Mouse (Mus musculus): ENCODE measurements around the gene Znhit2.
A peak's percentile ranks its signal among the peaks of the same experiment; 100 is the strongest.
"Not testable (repeated sequence)": the region's sequence is repeated elsewhere in the genome, so short reads cannot be mapped to it uniquely, and the experiment has no call there.

Znhit2 gene

GRCm38 (mm10) chr19:6061021-6061533 is at the start of gene Znhit2:
TSS of gene Znhit2 (plus strand) at chr19:6061192.
- peak; percentile 95 to 96 for DNase-seq (ENCODE audit: low spot score in 2 of 2)

DNA sequence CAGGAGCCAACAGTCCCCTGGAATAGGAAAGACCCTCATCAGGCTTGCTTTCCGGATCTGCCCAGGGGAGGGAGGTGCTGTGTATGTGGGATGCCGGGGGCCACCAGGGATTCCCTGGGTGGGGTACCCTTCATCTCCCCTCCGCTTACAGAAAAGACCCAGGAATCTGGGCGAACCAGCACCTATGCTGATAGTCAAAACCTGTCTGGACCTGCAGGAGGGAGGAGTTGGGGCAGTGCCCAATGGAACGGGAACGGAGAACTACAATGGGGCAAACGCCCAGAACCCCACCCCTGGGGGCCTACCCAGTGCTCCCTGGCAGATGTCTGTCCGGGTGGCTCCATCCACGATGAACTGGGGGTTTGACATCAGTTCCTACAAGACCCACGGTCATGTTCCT is 47.3 kb upstream of the Znhit2 start:
- DNase-seq (ENCODE audit: low spot score in 2 of 2), result no peak

GRCm38 (mm10) chr19:6014991-6015510 is 45.9 kb upstream of the Znhit2 start:
- DNase-seq (ENCODE audit: low spot score in 2 of 2), result peak in 1 of 2 experiments; percentile 5

DNA sequence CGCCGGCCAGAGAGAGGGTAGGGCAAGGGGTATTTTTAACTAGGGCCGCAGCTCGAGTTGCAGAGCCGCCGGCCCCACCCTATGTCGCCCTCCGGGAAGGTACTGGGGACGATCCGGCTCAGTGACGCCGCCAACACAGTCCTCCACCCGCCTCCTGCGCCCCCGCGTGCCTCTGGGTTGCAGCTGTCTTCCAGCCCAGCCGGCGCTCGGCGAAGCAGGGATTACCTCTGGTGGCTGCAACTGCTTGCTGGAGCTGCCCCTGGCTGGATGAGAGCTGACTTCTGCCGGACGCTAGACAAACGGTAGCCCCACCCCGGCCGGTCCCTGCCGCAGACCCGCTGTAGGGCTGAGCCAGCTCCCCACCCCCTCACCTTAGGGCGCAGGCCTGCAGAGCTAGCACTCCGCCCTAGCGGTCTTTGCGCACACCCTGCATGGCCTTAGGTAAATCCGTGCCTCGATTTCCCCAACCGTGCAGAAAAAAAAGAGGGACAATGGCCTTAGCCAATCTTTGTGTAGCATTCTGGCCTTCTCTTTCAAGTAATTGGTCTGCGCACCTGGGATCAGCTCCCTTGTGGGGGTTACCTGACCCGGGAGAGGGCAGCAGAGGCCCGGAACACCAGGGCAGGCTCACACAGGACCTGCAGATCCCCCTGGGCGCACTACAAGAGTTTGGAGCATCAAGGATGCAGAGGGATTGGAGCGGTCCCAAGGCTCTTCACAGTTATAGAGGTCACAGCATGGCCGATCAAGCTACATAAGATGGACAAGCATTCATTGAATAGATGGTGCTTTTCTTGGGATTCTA is 45.3 kb upstream of the Znhit2 start, which contains the start of gene Capn1:
Capn1 (minus strand) TSS at position 387 of the 805 bp plus-strand sequence.
- peak; percentile 73 to 75 for DNase-seq (ENCODE audit: low spot score in 2 of 2)

- peak in 1 of 2 experiments; percentile 7 for DNase-seq (ENCODE audit: low spot score in 2 of 2)
Observed at GRCm38 (mm10) chr19:6016532-6016931, 44.5 kb upstream of the Znhit2 start.

- peak; percentile 90 to 91 for DNase-seq (ENCODE audit: low spot score in 2 of 2)
Observed at GRCm38 (mm10) chr19:6018142-6019089, 42.6 kb upstream of the Znhit2 start.

DNA sequence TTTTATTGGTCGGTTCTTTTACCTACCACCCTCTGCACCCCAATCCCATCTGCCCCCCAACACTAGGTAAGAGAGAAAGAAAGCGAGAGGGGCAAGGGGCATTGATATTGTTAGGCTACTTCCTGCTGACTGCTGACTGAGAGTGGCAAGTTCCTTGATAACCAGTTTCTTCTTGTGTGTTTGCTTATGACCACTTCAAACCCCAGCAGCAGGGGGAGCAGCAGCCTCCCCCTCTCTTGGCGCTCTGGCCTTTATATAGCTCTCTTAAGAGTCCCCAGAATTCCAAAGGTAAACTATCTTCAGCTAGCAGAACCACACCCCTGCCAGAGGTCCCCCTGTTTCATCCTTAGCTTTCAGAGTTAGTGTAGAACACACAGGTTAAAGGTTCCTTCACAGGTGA is 40.7 kb upstream of the Znhit2 start:
- DNase-seq (ENCODE audit: low spot score in 2 of 2), result no peak

GRCm38 (mm10) chr19:6023059-6023458 is 37.9 kb upstream of the Znhit2 start:
- DNase-seq (ENCODE audit: low spot score in 2 of 2), result no peak

- DNase-seq (ENCODE audit: low spot score in 2 of 2), result no peak
Observed at GRCm38 (mm10) chr19:6023930-6024329, 37.1 kb upstream of the Znhit2 start.

GRCm38 (mm10) chr19:6028991-6029390 is 32.0 kb upstream of the Znhit2 start:
- DNase-seq (ENCODE audit: low spot score in 2 of 2), result no peak

GRCm38 (mm10) chr19:6029426-6029825 is 31.6 kb upstream of the Znhit2 start:
- no peak for DNase-seq (ENCODE audit: low spot score in 2 of 2)

- no peak for DNase-seq (ENCODE audit: low spot score in 2 of 2)
Observed at GRCm38 (mm10) chr19:6030520-6031280, 30.3 kb upstream of the Znhit2 start.

DNA sequence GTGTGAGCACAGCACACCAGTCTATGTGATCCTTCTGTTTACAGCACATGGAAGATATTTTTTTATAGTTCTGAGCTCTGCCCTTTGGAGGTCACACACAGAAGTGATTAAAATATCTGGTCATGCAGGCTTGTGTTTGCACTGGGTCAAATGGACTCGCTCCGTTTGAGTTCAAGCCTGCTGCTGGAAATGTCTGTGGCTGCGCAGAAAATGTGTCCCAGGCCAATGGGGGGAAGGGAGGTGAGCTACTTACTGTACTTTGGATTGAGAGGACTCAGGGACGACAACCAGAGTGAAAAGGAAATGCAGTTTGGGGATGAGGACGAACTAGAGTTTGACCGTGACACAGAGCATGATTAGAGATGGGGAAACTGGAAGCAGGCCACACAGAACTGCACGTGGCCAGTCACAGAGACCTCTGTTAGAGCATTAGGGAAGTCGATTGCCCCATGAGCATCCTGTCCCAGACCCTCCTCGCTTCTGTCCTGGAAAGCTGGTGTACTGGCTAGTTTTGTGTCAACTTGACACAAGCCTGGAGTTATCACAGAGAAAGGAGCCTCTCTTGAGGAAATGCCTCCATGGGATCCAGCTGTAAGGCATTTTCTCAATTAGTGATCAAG is 24.9 kb upstream of the Znhit2 start:
- DNase-seq (ENCODE audit: low spot score in 2 of 2), result no peak

GRCm38 (mm10) chr19:6037695-6038094 is 23.3 kb upstream of the Znhit2 start:
- no peak for DNase-seq (ENCODE audit: low spot score in 2 of 2)

DNA sequence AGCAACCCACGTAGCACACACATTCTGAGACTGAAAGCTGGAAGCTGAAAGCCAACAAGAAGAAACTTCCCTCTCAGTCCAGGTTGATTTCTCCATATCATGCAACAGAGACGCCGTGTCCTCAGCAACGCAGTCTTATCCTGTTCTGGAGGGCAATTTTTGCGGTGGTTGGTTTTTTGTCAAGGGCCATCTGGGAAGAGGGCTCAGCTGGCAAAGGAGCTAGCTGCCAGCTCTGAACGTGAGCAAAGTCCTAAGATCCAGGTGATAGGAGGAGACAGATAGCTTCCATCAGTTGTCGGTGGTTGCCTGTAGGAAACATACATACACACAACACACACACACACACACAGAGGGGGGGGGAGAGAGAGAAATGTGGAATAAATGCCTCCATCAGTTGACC is 22.7 kb upstream of the Znhit2 start:
- no peak for DNase-seq (ENCODE audit: low spot score in 2 of 2)

GRCm38 (mm10) chr19:6040002-6040401 is 21.0 kb upstream of the Znhit2 start:
- no peak for DNase-seq (ENCODE audit: low spot score in 2 of 2)

GRCm38 (mm10) chr19:6042293-6042692 is 18.7 kb upstream of the Znhit2 start:
- no peak for DNase-seq (ENCODE audit: low spot score in 2 of 2)

- not testable (repeated sequence) for DNase-seq (ENCODE audit: low spot score in 2 of 2)
Observed at GRCm38 (mm10) chr19:6044102-6044501, 16.9 kb upstream of the Znhit2 start.

GRCm38 (mm10) chr19:6045366-6046293 is 15.4 kb upstream of the Znhit2 start:
- DNase-seq (ENCODE audit: low spot score in 2 of 2), result no peak
